Mouse (Mus musculus): Measurements from ENCODE around the gene Wnt7b.

GRCm38 (mm10) chr15:85561953-85562352 lies 20.3 kb downstream of the Wnt7b start:
- TF ChIP-seq CTCF (IDR thresholded peaks at IDR 0.05; ENCODE audit: extremely low read depth, insufficient read depth, low read length), result no peak
- TF ChIP-seq POLR2A (IDR thresholded peaks at IDR 0.05; ENCODE audit: extremely low read depth, insufficient read depth, low read length), result no peak
